Mouse (Mus musculus) hindbrain, embryonic 11.5 days (tissue): ENCODE measurements around the gene Skil. TPM values are rescaled to one million over a fixed set of nuclear protein-coding genes. Genes with fewer than 3 reads are reported as not detected.

Source experiments
- ATAC-seq: fragments of 200-750 bp; cut with Nextera tagmentation; 2 replicates; pipeline ENCODE4 v1.8.0; 2017; ENCODE audit warnings: mild to moderate bottlenecking, moderate TSS enrichment, moderate library complexity; ENCODE audit not compliant: low FRiP score
- DNase-seq: peaks from one replicate; pipeline ENCODE4 v3.0.0-alpha.2; 2015; ENCODE audit warnings: low spot score
- H3K27ac ChIP-seq: fragments of 300-500 bp; sonication (generic); 2 replicates; pipeline ENCODE4 v1.5.1; 2014; ENCODE audit warnings: mild to moderate bottlenecking, low read depth, low read length
- H3K27me3 ChIP-seq: fragments of 300-500 bp; sonication (generic); 2 replicates; pipeline ENCODE4 v1.6.1; 2014; ENCODE audit warnings: mild to moderate bottlenecking, low read length, moderate library complexity, mixed read lengths; ENCODE audit not compliant: control insufficient read depth, insufficient read depth
- H3K36me3 ChIP-seq: fragments of 300-500 bp; sonication (generic); 2 replicates; pipeline ENCODE4 v1.6.1; 2014; ENCODE audit warnings: mild to moderate bottlenecking, low read length, moderate library complexity, mixed read lengths; ENCODE audit not compliant: control insufficient read depth, insufficient read depth
- H3K4me1 ChIP-seq: fragments of 300-500 bp; sonication (generic); replicated peaks from 2 replicates; pipeline ENCODE4 v1.6.1; 2014; ENCODE audit warnings: low read length, mixed read lengths; ENCODE audit not compliant: control insufficient read depth, insufficient read depth
- H3K4me2 ChIP-seq: fragments of 300-500 bp; sonication (generic); replicated peaks from 2 replicates; pipeline ENCODE4 v1.6.1; 2014; ENCODE audit warnings: mild to moderate bottlenecking, low read depth, low read length
- H3K4me3 ChIP-seq: fragments of 300-500 bp; sonication (generic); 2 replicates; pipeline ENCODE4 v1.5.1; 2014; ENCODE audit warnings: low read depth, low read length
- H3K9ac ChIP-seq: fragments of 300-500 bp; sonication (generic); 2 replicates; pipeline ENCODE4 v1.6.1; 2014; ENCODE audit warnings: low read depth, low read length
- H3K9me3 ChIP-seq: fragments of 300-500 bp; sonication (generic); 2 replicates; pipeline ENCODE4 v1.6.1; 2016; ENCODE audit warnings: low read length; ENCODE audit not compliant: control insufficient read depth
- WGBS: fragments of 180-500 bp; shearing (Covaris S2); extraction: QIAGEN DNeasy Blood & Tissue Kit; methylation state at CpG from one replicate; pipeline ENCODE4 v1.1.7; 2014; 5-methylcytosine and 5-hydroxymethylcytosine counted together
- polyA plus RNA-seq: library from polyadenylated mRNA; unstranded; fragments of >200 nt; fragmentation: Nextera tagmentation; extraction: Ambion mirVana; gene quantifications from 2 replicates; pipeline ENCODE4 v1.2.1, GENCODE M21; 2014

Skil gene
- polyA plus RNA-seq, 1 experiment from 2014 or later: 71.1 TPM

- 89% methylated on average over 6 of the region's 6 CpGs for WGBS
- Histone ChIP-seq H3K4me3 (no peak overlapping the region), H3K9ac (no peak overlapping the region), H3K9me3 (no peaks in the 10 kb centered on the region), H3K4me2 (no peak overlapping the region), H3K4me1 (no peaks in the 10 kb centered on the region), H3K27me3 (no peaks in the 10 kb centered on the region), H3K27ac (no peak overlapping the region), H3K36me3 (no peaks in the 10 kb centered on the region)
- no peak for ATAC-seq
- no peak for DNase-seq
Observed at GRCm38 (mm10) chr3:31077068-31077703, 17.7 kb upstream of the Skil start.

DNA sequence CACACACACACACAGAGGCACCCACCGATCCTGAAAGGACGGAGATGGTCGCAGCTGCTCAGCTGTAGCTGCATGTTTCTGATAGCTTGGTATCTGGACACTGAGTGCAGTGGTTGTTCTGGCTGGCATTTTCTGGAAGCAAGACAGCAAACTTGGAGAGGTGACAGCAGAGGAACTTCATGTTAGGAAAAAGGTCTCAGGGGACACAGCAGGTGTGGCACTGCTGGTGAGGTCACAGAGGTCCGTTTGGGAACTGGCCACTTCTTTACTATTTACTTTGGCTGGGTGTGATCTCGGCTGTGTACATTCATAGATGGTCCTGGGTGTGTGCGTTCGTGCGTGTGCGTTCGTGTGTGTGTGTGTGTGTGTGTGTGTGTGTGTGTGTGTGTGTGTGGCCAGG is 15.4 kb upstream of the Skil start:
- H3K4me1 ChIP-seq: no peaks in the 10 kb centered on the region
- no peak overlapping the region for H3K4me2 ChIP-seq
- H3K9ac ChIP-seq: no peak overlapping the region
- H3K9me3 ChIP-seq: no peaks in the 10 kb centered on the region
- WGBS: 77% methylated on average over 9 of the region's 10 CpGs
- H3K4me3 ChIP-seq: no peak overlapping the region
- no peaks in the 10 kb centered on the region for H3K36me3 ChIP-seq
- no peak overlapping the region for H3K27ac ChIP-seq
- DNase-seq (no peak), ATAC-seq (no peak)
- no peaks in the 10 kb centered on the region for H3K27me3 ChIP-seq

GRCm38 (mm10) chr3:31080791-31081502 is 13.9 kb upstream of the Skil start:
- Histone ChIP-seq H3K4me1 (no peaks in the 10 kb centered on the region), H3K27me3 (no peaks in the 10 kb centered on the region), H3K4me2 (no peak overlapping the region), H3K36me3 (no peaks in the 10 kb centered on the region), H3K27ac (no peak overlapping the region), H3K9ac (no peak overlapping the region), H3K9me3 (no peaks in the 10 kb centered on the region), H3K4me3 (no peak overlapping the region)
- 84% methylated on average over 10 of the region's 10 CpGs for WGBS
- ATAC-seq (no peak), DNase-seq (no peak)

GRCm38 (mm10) chr3:31082838-31083506 is 11.9 kb upstream of the Skil start:
- H3K36me3 ChIP-seq: no peaks in the 10 kb centered on the region
- H3K9me3 ChIP-seq: no peaks in the 10 kb centered on the region
- no peak overlapping the region for H3K4me2 ChIP-seq
- H3K27me3 ChIP-seq: no peaks in the 10 kb centered on the region
- no peak for ATAC-seq
- no peak for DNase-seq
- WGBS: 95% methylated on average over 10 of the region's 13 CpGs
- no peak overlapping the region for H3K27ac ChIP-seq
- no peaks in the 10 kb centered on the region for H3K4me1 ChIP-seq
- H3K9ac ChIP-seq: no peak overlapping the region
- H3K4me3 ChIP-seq: no peak overlapping the region

- Histone ChIP-seq H3K9ac (no peak overlapping the region), H3K36me3 (no peaks in the 10 kb centered on the region), H3K27ac (no peak overlapping the region), H3K4me3 (no peak overlapping the region), H3K27me3 (no peaks in the 10 kb centered on the region), H3K9me3 (no peaks in the 10 kb centered on the region), H3K4me1 (no peaks in the 10 kb centered on the region), H3K4me2 (no peak overlapping the region)
- ATAC-seq: no peak
- DNase-seq: no peak
- 72% methylated on average over 12 of the region's 12 CpGs for whole genome bisulfite sequencing
Observed at GRCm38 (mm10) chr3:31083507-31084245, 11.2 kb upstream of the Skil start.

DNA sequence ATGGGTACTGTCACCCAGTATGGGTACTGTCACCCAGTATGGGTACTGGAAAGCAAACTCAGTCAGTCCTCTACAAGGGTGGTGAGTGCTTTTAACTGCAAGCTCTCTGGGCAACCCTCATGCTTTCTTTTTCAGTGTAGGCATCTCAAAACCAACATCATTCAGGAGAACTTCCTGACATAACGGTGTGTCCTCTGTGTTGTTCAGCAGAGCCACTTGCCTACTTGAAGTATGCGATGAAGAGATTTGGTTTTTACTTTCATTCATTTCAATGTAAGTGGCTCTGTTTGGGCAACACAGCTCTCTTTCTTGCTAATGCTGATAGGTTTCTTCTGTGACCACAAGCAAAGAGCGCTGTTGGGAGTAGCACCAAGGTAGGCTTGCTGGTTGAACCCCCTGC is 9.9 kb upstream of the Skil start:
- DNase-seq (no peak), ATAC-seq (no peak)
- H3K27ac ChIP-seq: no peak overlapping the region
- H3K9ac ChIP-seq: no peak overlapping the region
- H3K4me2 ChIP-seq: no peak overlapping the region
- no peaks in the 10 kb centered on the region for H3K36me3 ChIP-seq
- WGBS: 92% methylated on average over 3 of the region's 3 CpGs
- no peaks in the 10 kb centered on the region for H3K27me3 ChIP-seq
- no peak overlapping the region for H3K4me3 ChIP-seq
- no peaks in the 10 kb centered on the region for H3K4me1 ChIP-seq
- H3K9me3 ChIP-seq: no peaks in the 10 kb centered on the region

DNA sequence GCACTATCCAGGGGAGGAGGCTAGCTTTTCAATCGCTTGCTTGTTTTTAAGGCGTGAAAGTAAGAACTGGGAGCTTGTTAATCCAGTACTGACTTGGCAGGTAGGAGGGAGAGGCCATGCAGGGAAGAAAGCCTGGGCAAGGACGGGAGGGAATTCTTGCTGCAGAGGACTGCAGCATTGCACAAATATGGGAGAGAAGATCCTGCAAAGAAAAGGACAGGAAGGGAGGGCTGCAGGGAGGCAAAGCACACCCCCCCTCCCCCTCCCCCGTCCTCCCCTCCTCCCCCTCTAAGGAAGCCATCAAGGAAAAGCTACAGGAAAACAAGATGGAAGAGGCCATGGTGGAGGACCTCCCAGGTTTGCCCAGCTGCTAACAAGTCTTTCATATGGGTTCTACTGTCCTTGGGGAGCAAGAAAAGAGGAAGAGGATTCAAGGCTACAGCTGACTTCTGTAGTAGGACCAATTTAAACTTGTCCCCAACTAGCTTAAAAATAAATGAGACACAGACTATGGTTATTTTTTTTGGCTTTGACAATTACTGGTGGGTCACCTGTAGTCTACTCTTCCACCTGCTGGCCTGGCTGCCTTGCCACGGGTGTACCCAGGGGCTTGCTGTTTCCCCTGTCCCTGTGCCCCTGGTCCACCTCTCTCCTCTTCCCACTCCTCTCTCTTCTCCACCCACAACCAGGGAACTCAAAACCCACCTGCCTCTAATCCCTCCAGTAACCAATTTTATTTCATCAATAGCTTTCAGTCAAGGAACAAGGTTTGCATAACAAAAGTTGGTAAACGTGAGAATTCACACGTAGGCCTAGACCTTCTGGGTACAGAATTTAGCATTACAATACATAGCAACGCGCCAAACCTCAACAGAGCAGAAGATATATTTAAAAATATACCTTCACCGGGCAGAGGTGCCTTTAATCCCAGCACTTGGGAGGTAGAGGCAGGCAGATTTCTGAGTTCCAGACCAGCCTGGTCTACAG is 5.8 kb upstream of the Skil start:
- Histone ChIP-seq H3K4me2 (no peak overlapping the region), H3K4me1 (no peaks in the 10 kb centered on the region; the same call in 1 of the 2 replicates), H3K9me3 (no peaks in the 10 kb centered on the region), H3K4me3 (no peak overlapping the region), H3K36me3 (no peaks in the 10 kb centered on the region), H3K27ac (no peak overlapping the region), H3K9ac (no peak overlapping the region), H3K27me3 (no peaks in the 10 kb centered on the region)
- ATAC-seq: no peak
- DNase-seq: no peak
- WGBS: 41% methylated on average over 10 of the region's 10 CpGs

GRCm38 (mm10) chr3:31089956-31090355 is 4.9 kb upstream of the Skil start:
- no peaks in the 10 kb centered on the region for H3K36me3 ChIP-seq
- H3K27me3 ChIP-seq: no peaks in the 10 kb centered on the region
- WGBS: 63% methylated on average over 7 of the region's 7 CpGs
- DNase-seq (no peak), ATAC-seq (no peak)
- H3K4me3 ChIP-seq: no peak overlapping the region
- H3K4me1 ChIP-seq: no peaks in the 10 kb centered on the region; the same call in 1 of the 2 replicates
- H3K27ac ChIP-seq: no peak overlapping the region
- H3K9me3 ChIP-seq: no peaks in the 10 kb centered on the region
- no peak overlapping the region for H3K9ac ChIP-seq
- H3K4me2 ChIP-seq: no peak overlapping the region
